Mouse (Mus musculus): Measurements from ENCODE around the gene Trim2. TPM values are rescaled to one million over a fixed set of nuclear protein-coding genes. Genes with fewer than 3 reads are reported as not detected.
A peak's percentile ranks its signal among the peaks of the same experiment; 100 is the strongest.

The Trim2 gene
- polyA plus RNA-seq, 1 experiment from 2014 or later, result 23.0 TPM

DNA sequence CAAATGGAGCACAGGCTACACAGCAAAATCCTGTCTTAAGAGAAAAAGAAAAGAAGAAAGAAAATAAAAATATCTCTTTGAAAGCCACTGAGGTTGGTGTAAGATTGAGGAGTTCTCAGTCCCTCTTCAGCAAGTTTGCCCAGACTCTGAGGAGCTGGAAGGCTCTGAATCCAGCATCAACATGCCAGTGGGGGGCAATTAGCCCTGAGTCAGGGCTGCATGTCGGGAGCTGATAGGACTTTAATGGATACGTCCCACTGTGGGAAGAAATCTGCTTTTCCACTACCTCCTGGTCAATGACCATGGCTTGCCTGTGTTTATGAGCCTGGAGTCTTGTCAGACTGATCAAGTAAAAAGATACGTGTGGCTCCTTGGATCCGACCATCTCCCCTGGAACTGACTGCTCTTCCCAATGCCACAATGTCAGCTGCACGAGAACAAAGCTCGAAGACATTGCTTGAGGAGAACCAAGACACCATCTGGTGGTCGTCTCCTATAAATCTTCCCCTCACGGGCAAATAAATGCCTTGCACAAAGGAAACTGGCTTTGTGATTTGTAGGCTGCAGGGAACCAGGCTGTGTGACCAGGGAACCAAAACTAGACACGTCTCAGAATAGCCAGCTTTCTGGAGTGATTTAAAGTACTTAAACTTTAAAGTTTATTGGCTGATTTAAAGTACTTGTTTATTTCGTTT lies 39.9 kb upstream of the Trim2 start:
- Histone ChIP-seq H3K9me3 (replicated peaks; ENCODE audit: low read length) (no peaks in the 10 kb centered on the region), H3K4me1 (replicated peaks; ENCODE audit: insufficient read depth, low read length) (peaks cover 9% of the 10 kb centered on the region; the same call in 1 of the 2 replicates), H3K9ac (ENCODE audit: low read depth, low read length) (no peak overlapping the region), H3K27me3 (ENCODE audit: insufficient read depth, low read length) (no peaks in the 10 kb centered on the region), H3K27ac (no peak overlapping the region), H3K4me2 (ENCODE audit: low read length) (no peak overlapping the region), H3K36me3 (ENCODE audit: insufficient read depth, low read length) (no peaks in the 10 kb centered on the region), H3K4me3 (replicated peaks; ENCODE audit: low read depth, low read length) (no peak overlapping the region)
- ATAC-seq (replicated peaks; ENCODE audit: low FRiP score, low read depth), result no peak
- WGBS, result 24% methylated on average over 10 of the region's 10 CpGs
- TF ChIP-seq CTCF (IDR thresholded peaks at IDR 0.05; ENCODE audit: low read depth), result peak; percentile 49
- peak; percentile 78 for DNase-seq (ENCODE audit: low spot score)

- ATAC-seq (replicated peaks; ENCODE audit: low FRiP score, low read depth), result no peak
- no peak overlapping the region for H3K9ac ChIP-seq (ENCODE audit: low read depth, low read length)
- peak overlapping the region; percentile 63 for H3K4me2 ChIP-seq (ENCODE audit: low read length)
- DNase-seq (ENCODE audit: low spot score), result no peak
- no peaks in the 10 kb centered on the region for H3K27me3 ChIP-seq (ENCODE audit: insufficient read depth, low read length)
- TF ChIP-seq CTCF (IDR thresholded peaks at IDR 0.05; ENCODE audit: low read depth), result no peak
- H3K4me3 ChIP-seq (replicated peaks; ENCODE audit: low read depth, low read length), result peak overlapping the region; percentile 10
- no peaks in the 10 kb centered on the region for H3K36me3 ChIP-seq (ENCODE audit: insufficient read depth, low read length)
- no peaks in the 10 kb centered on the region for H3K9me3 ChIP-seq (replicated peaks; ENCODE audit: low read length)
- H3K27ac ChIP-seq, result 0 out of 2 replicates have a peak overlapping the region, but pooled peaks have one; percentile 31
- 42% methylated on average over 6 of the region's 6 CpGs for WGBS
- H3K4me1 ChIP-seq (replicated peaks; ENCODE audit: insufficient read depth, low read length), result peaks cover 9% of the 10 kb centered on the region; the same call in 1 of the 2 replicates
Observed at GRCm38 (mm10) chr3:84345646-84345980, 38.9 kb upstream of the Trim2 start.

GRCm38 (mm10) chr3:84344725-84345645 lies 38.3 kb upstream of the Trim2 start:
- 0 out of 2 replicates have a peak overlapping the region, but pooled peaks have one; percentile 31 for H3K27ac ChIP-seq
- H3K9ac ChIP-seq (ENCODE audit: low read depth, low read length), result peak overlapping the region; percentile 35; the same call in 1 of the 2 replicates
- ATAC-seq (replicated peaks; ENCODE audit: low FRiP score, low read depth) (peak; percentile 53; the same call in 1 of the 2 replicates), DNase-seq (ENCODE audit: low spot score) (peak; percentile 92)
- H3K4me1 ChIP-seq (replicated peaks; ENCODE audit: insufficient read depth, low read length), result peaks cover 9% of the 10 kb centered on the region; the same call in 1 of the 2 replicates
- peak overlapping the region; percentile 63 for H3K4me2 ChIP-seq (ENCODE audit: low read length)
- peak; percentile 92 for TF ChIP-seq CTCF (IDR thresholded peaks at IDR 0.05; ENCODE audit: low read depth)
- peak overlapping the region; percentile 10 for H3K4me3 ChIP-seq (replicated peaks; ENCODE audit: low read depth, low read length)
- H3K27me3 ChIP-seq (ENCODE audit: insufficient read depth, low read length), result no peaks in the 10 kb centered on the region
- 12% methylated on average over 28 of the region's 28 CpGs for WGBS
- no peaks in the 10 kb centered on the region for H3K9me3 ChIP-seq (replicated peaks; ENCODE audit: low read length)
- no peaks in the 10 kb centered on the region for H3K36me3 ChIP-seq (ENCODE audit: insufficient read depth, low read length)

DNA sequence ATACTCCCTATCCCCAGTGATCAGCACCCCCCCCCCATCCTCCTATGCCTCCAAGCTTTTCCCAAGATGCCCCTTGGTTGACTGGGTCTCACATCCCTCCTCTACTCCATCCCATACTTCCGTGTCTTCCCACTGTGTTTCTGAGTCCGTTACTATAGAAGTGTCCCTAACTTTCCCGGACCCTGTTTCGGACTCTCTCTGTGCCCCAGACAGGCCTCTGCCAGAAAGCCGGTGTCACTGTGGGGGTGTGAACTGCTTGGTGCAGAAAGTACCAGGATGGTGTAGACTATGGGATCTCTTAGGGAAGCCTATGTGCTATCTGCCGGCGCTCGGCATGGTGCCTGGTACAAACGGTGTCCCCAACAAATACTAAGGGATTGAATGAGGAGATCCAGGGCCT lies 36.4 kb upstream of the Trim2 start:
- H3K9ac ChIP-seq (ENCODE audit: low read depth, low read length), result no peak overlapping the region
- no peaks in the 10 kb centered on the region for H3K36me3 ChIP-seq (ENCODE audit: insufficient read depth, low read length)
- H3K4me3 ChIP-seq (replicated peaks; ENCODE audit: low read depth, low read length), result no peak overlapping the region
- WGBS, result 91% methylated on average over 9 of the region's 9 CpGs
- H3K4me1 ChIP-seq (replicated peaks; ENCODE audit: insufficient read depth, low read length), result peaks cover 9% of the 10 kb centered on the region; the same call in 1 of the 2 replicates
- ATAC-seq (replicated peaks; ENCODE audit: low FRiP score, low read depth) (no peak), DNase-seq (ENCODE audit: low spot score) (no peak)
- no peak for TF ChIP-seq CTCF (IDR thresholded peaks at IDR 0.05; ENCODE audit: low read depth)
- no peak overlapping the region for H3K27ac ChIP-seq
- H3K27me3 ChIP-seq (ENCODE audit: insufficient read depth, low read length), result no peaks in the 10 kb centered on the region
- H3K4me2 ChIP-seq (ENCODE audit: low read length), result no peak overlapping the region
- H3K9me3 ChIP-seq (replicated peaks; ENCODE audit: low read length), result no peaks in the 10 kb centered on the region

DNA sequence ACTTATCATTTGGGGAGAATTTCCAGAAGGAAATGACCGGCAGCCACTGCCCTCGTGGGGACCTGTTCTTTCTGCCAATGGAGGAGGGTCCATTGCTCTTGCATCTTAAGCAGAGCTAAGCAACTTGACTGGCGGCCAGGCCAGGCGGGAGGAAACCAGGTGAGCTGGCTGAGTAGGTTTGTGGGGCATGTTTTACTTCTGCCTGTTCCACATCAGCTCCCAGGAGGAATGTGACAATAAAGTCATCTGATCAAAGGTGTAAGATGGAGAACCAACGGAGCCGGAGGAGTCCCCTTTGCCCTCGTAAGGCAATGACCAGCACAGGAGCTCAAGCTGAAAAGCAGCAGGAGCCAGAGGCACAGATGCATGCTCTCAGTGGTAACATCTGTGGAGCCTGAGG lies 35.1 kb upstream of the Trim2 start:
- 34% methylated on average over 7 of the region's 7 CpGs for WGBS
- ATAC-seq (replicated peaks; ENCODE audit: low FRiP score, low read depth), result peak; percentile 83
- TF ChIP-seq CTCF (IDR thresholded peaks at IDR 0.05; ENCODE audit: low read depth), result no peak

DNA sequence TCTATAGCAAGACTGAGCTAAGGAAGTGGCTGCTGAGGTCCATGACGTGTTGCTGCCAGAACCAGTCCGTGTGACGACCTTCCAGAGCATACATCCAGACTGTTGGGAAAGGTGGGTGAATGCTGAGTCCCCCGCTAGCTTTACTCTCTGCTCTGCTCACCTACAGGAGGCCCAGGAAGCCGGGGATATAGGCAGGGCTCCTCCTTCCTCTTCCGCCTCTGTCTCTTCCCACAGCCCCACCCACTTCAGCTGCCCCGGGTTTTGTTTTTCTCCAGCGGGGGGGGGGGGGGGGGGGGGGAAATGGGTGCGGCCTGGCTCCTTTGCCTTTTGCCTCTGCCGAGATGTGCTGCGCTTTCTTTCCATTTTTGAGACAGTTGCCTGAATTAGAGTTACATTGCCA lies 30.9 kb upstream of the Trim2 start:
- Histone ChIP-seq H3K9me3 (replicated peaks; ENCODE audit: low read length) (no peaks in the 10 kb centered on the region), H3K27me3 (ENCODE audit: insufficient read depth, low read length) (no peaks in the 10 kb centered on the region), H3K4me2 (ENCODE audit: low read length) (no peak overlapping the region; the same call in 1 of the 2 replicates), H3K4me1 (replicated peaks; ENCODE audit: insufficient read depth, low read length) (peaks cover 3% of the 10 kb centered on the region; the same call in 1 of the 2 replicates), H3K9ac (ENCODE audit: low read depth, low read length) (no peak overlapping the region), H3K4me3 (replicated peaks; ENCODE audit: low read depth, low read length) (no peak overlapping the region), H3K27ac (no peak overlapping the region), H3K36me3 (ENCODE audit: insufficient read depth, low read length) (no peaks in the 10 kb centered on the region)
- DNase-seq (ENCODE audit: low spot score) (peak; percentile 9), ATAC-seq (replicated peaks; ENCODE audit: low FRiP score, low read depth) (no peak)
- no peak for TF ChIP-seq CTCF (IDR thresholded peaks at IDR 0.05; ENCODE audit: low read depth)
- 46% methylated on average over 9 of the region's 11 CpGs for WGBS

More for the DNA sequence above, 35.1 kb upstream of the Trim2 start:
- Histone ChIP-seq H3K4me1 (replicated peaks; ENCODE audit: insufficient read depth, low read length) (peaks cover 9% of the 10 kb centered on the region; the same call in 1 of the 2 replicates), H3K9ac (ENCODE audit: low read depth, low read length) (no peak overlapping the region), H3K36me3 (ENCODE audit: insufficient read depth, low read length) (no peaks in the 10 kb centered on the region), H3K27me3 (ENCODE audit: insufficient read depth, low read length) (no peaks in the 10 kb centered on the region), H3K27ac (peak overlapping the region; percentile 79), H3K9me3 (replicated peaks; ENCODE audit: low read length) (no peaks in the 10 kb centered on the region), H3K4me2 (ENCODE audit: low read length) (no peak overlapping the region), H3K4me3 (replicated peaks; ENCODE audit: low read depth, low read length) (no peak overlapping the region)
- peak; percentile 58 for DNase-seq (ENCODE audit: low spot score)

All from kidney, postnatal 0 days (tissue).